Mouse (Mus musculus): Measurements from ENCODE around the gene St3gal3.

Gene St3gal3

GRCm38 (mm10) chr4:118049606-118050302 lies 85.0 kb downstream of the St3gal3 start:
- no peak for DNase-seq

- DNase-seq = no peak
Measured at GRCm38 (mm10) chr4:118044510-118044909, 90.2 kb downstream of the St3gal3 start.

GRCm38 (mm10) chr4:118043331-118044002 lies 91.2 kb downstream of the St3gal3 start:
- no peak for DNase-seq

GRCm38 (mm10) chr4:118042671-118043320 lies 91.9 kb downstream of the St3gal3 start:
- DNase-seq = no peak

- DNase-seq = no peak
Measured at GRCm38 (mm10) chr4:118041145-118041544, 93.6 kb downstream of the St3gal3 start.

GRCm38 (mm10) chr4:118040650-118041049 lies 94.1 kb downstream of the St3gal3 start:
- DNase-seq = no peak

GRCm38 (mm10) chr4:118039964-118040363 lies 94.8 kb downstream of the St3gal3 start:
- DNase-seq = no peak

GRCm38 (mm10) chr4:118038023-118038422 lies 96.7 kb downstream of the St3gal3 start:
- DNase-seq = no peak

GRCm38 (mm10) chr4:118037406-118037805 lies 97.3 kb downstream of the St3gal3 start:
- DNase-seq = no peak

- no peak for DNase-seq
Measured at GRCm38 (mm10) chr4:118036531-118036930, 98.2 kb downstream of the St3gal3 start.

- DNase-seq = no peak
Measured at GRCm38 (mm10) chr4:118035090-118035489, 99.6 kb downstream of the St3gal3 start.

GRCm38 (mm10) chr4:118033026-118033425 lies 101.7 kb downstream of the St3gal3 start:
- no peak for DNase-seq

GRCm38 (mm10) chr4:118031776-118032170 lies 102.9 kb downstream of the St3gal3 start:
- DNase-seq = no peak

GRCm38 (mm10) chr4:118031132-118031775 lies 103.5 kb downstream of the St3gal3 start:
- DNase-seq = peak; percentile 63

GRCm38 (mm10) chr4:118030330-118030729 lies 104.4 kb downstream of the St3gal3 start:
- no peak for DNase-seq

- DNase-seq = no peak
Measured at GRCm38 (mm10) chr4:118029892-118030291, 104.8 kb downstream of the St3gal3 start.

- DNase-seq = peak; percentile 33 to 50
Measured at GRCm38 (mm10) chr4:118028994-118029393, 105.7 kb downstream of the St3gal3 start.

- peak; percentile 40 to 55 for DNase-seq
Measured at GRCm38 (mm10) chr4:118025931-118026330, 108.8 kb downstream of the St3gal3 start.

GRCm38 (mm10) chr4:118025381-118025780 lies 109.3 kb downstream of the St3gal3 start:
- DNase-seq = no peak

- DNase-seq = no peak
Measured at GRCm38 (mm10) chr4:118022811-118023210, 111.9 kb downstream of the St3gal3 start.

GRCm38 (mm10) chr4:118022406-118022805 lies 112.3 kb downstream of the St3gal3 start:
- DNase-seq = no peak

GRCm38 (mm10) chr4:118019640-118020039 lies 115.1 kb downstream of the St3gal3 start:
- DNase-seq = no peak

GRCm38 (mm10) chr4:118019218-118019617 lies 115.5 kb downstream of the St3gal3 start:
- DNase-seq = no peak

All from cerebellum, postnatal 10 days (tissue).